ENCODE assay signal across 8 mouse cellular contexts in genomic region chr8:4678218-4678907, GRCm38 (mm10).
A peak's percentile ranks its signal among the peaks of the same experiment; 100 is the strongest.
DNase-seq lines count a peak whose midpoint lies in the region; ATAC-seq lines count a peak whose summit lies in the region.

No protein-coding gene starts in this region.

- peak; percentile 60 for ATAC-seq in activated CD4-positive, CD25-positive, alpha-beta regulatory T cell, adult 4 months

- intact Hi-C loops in left cerebral cortex, postnatal 36 days (cut with DNase I) = loop anchor here (5.0 kb wide), 1 partner anchor 66 kb away; the partner anchor contains the start of gene Zfp958

- DNase-seq in cerebellum, adult 9-11 months = peak; percentile 95
- peak; percentile 90 to 91 for DNase-seq in frontal cortex, postnatal 25 days (ENCODE audit: low spot score in 2 of 2)
- DNase-seq in induced T-regulatory cell, adult 2 months (ENCODE audit: low read depth) = peak; percentile 99
- peak; percentile 93 to 95 for DNase-seq in left cerebral cortex, postnatal 36 days (ENCODE audit: low spot score in 2 of 2)
- DNase-seq in mesoderm, embryonic 11.5 days (ENCODE audit: low read depth, low spot score) = peak; percentile 92
- peak; percentile 86 to 87 for DNase-seq in right cerebral cortex, postnatal 36 days (ENCODE audit: low spot score in 2 of 2)
- peak; percentile 93 for DNase-seq in yolk sac, embryonic 10.5 days (ENCODE audit: low spot score)

Comparison
In these comparisons a context has a peak if more than half of its experiments do, and no peak if none do; other contexts are left out.
1. Peak in every context shown above with its lines: DNase-seq and ATAC-seq.